Comparison of ENCODE assay signal across 17 mouse cellular contexts in genomic region chr14:21850419-21851127, GRCm38 (mm10). TPM values are rescaled to one million over a fixed set of nuclear protein-coding genes. Genes with fewer than 3 reads are reported as not detected.
DNase-seq lines count a peak whose midpoint lies in the region; ATAC-seq and TF ChIP-seq lines count a peak whose summit lies in the region.
"Had no signal": no experiment of that assay in that cellular context is flagged by ENCODE, and none has a peak within 500 bp of the region (broad histone marks: within the 10 kb centered on the region; RNA-seq: fewer than 3 reads in every experiment).

No protein-coding gene starts in this region.

- H3K4me2 ChIP-seq in lung, embryonic 14.5 days, result peak overlapping the region; percentile 23; the same call in 1 of the 2 replicates
- peak overlapping the region; percentile 98 for H3K4me2 ChIP-seq in liver, embryonic 15.5 days
- H3K4me2 ChIP-seq: embryonic facial prominence, embryonic 13.5 days; forebrain, embryonic 12.5 days; limb, embryonic 15.5 days; neural tube, embryonic 13.5 days had no signal

- TF ChIP-seq CTCF in lung, embryonic 14.5 days (IDR thresholded peaks at IDR 0.05; ENCODE audit: low read depth), result no peak

- H3K4me1 ChIP-seq in lung, embryonic 14.5 days (ENCODE audit: insufficient read depth), result peaks cover 24% of the 10 kb centered on the region
- peaks cover 84% of the 10 kb centered on the region for H3K4me1 ChIP-seq in liver, embryonic 15.5 days (replicated peaks)

- DNase-seq in cerebellum, adult 9-10 months, result peak; percentile 11
- DNase-seq in cerebellum, adult 11-12 months, result no peak
- DNase-seq in lung, embryonic 14.5 days, result no peak
- DNase-seq in lung, postnatal 4 days, result no peak
- DNase-seq in c-Kit-positive CD71-positive TER-119-positive erythroid progenitor cells, embryonic 14.5 days (ENCODE audit: low spot score), result peak; percentile 59
- no peak for DNase-seq in retina, postnatal 1 day
- no peak for DNase-seq in kidney, adult 18-20 months
- DNase-seq: cerebellum, adult 18-20 months; heart, postnatal 36 days; thymus, postnatal 36 days had no signal

- 56% methylated on average over 24 of the region's 24 CpGs for WGBS in lung, embryonic 14.5 days
- WGBS in liver, embryonic 15.5 days (ENCODE audit: insufficient replicate concordance), result 49% methylated on average over 24 of the region's 24 CpGs

- H3K27me3 ChIP-seq in lung, embryonic 14.5 days (ENCODE audit: insufficient read depth, low read length), result no peaks in the 10 kb centered on the region
- no peaks in the 10 kb centered on the region for H3K27me3 ChIP-seq in liver, embryonic 15.5 days
- H3K27me3 ChIP-seq: CH12.LX; embryonic facial prominence, embryonic 13.5 days; forebrain, embryonic 12.5 days; limb, embryonic 15.5 days had no signal

- H3K9ac ChIP-seq in lung, embryonic 14.5 days, result no peak overlapping the region
- peak overlapping the region; percentile 39; the same call in 1 of the 2 replicates for H3K9ac ChIP-seq in liver, embryonic 15.5 days
- H3K9ac ChIP-seq: embryonic facial prominence, embryonic 13.5 days; forebrain, embryonic 12.5 days; limb, embryonic 15.5 days; neural tube, embryonic 13.5 days had no signal

- no peak for ATAC-seq in lung, embryonic 14.5 days (ENCODE audit: insufficient read depth)
- peak; percentile 57 for ATAC-seq in liver, embryonic 15.5 days (ENCODE audit: insufficient read depth)

- H3K36me3 ChIP-seq in lung, embryonic 14.5 days (ENCODE audit: insufficient read depth), result peaks cover 15% of the 10 kb centered on the region
- H3K36me3 ChIP-seq in liver, embryonic 15.5 days (replicated peaks), result peaks cover 14% of the 10 kb centered on the region

- H3K9me3 ChIP-seq in lung, embryonic 14.5 days (ENCODE audit: low read depth, low read length), result no peaks in the 10 kb centered on the region
- H3K9me3 ChIP-seq in liver, embryonic 15.5 days (replicated peaks), result no peaks in the 10 kb centered on the region
- H3K9me3 ChIP-seq: embryonic facial prominence, embryonic 13.5 days; forebrain, embryonic 12.5 days; limb, embryonic 15.5 days; neural tube, embryonic 13.5 days had no signal

- no peak overlapping the region for H3K4me3 ChIP-seq in lung, embryonic 14.5 days (ENCODE audit: low read depth, low read length)
- H3K4me3 ChIP-seq in liver, embryonic 15.5 days (replicated peaks), result peak overlapping the region; percentile 24
- H3K4me3 ChIP-seq: embryonic facial prominence, embryonic 13.5 days; forebrain, embryonic 12.5 days; layer of hippocampus, adult 2 months; limb, embryonic 15.5 days; neural tube, embryonic 13.5 days had no signal

- no peak overlapping the region for H3K27ac ChIP-seq in lung, embryonic 14.5 days (ENCODE audit: low read depth)
- peak overlapping the region; percentile 90 for H3K27ac ChIP-seq in liver, embryonic 15.5 days (replicated peaks)
- H3K27ac ChIP-seq: embryonic facial prominence, embryonic 13.5 days; forebrain, embryonic 12.5 days; limb, embryonic 15.5 days; neural tube, embryonic 13.5 days had no signal

RNA-seq across cellular contexts. Expression of gene Comtd1, which starts 1.8 kb away (rescaled TPM):
- polyA plus RNA-seq in lung, embryonic 14.5 days (2014; fragmentation: Nextera tagmentation; extraction: Ambion mirVana), result 15.4 and 17.0 TPM in 2 replicates
- 19.5 and 20.1 TPM in 2 replicates for polyA plus RNA-seq in liver, embryonic 15.5 days (2015; fragmentation: Nextera tagmentation; extraction: Ambion mirVana)

RNA-seq across cellular contexts. Expression of gene Vdac2, which starts 25.5 kb away (rescaled TPM):
- 274 and 278 TPM in 2 replicates for polyA plus RNA-seq in lung, embryonic 14.5 days (2014; fragmentation: Nextera tagmentation; extraction: Ambion mirVana)
- polyA plus RNA-seq in liver, embryonic 15.5 days (2015; fragmentation: Nextera tagmentation; extraction: Ambion mirVana), result 110 and 121 TPM in 2 replicates

Comparison
In these comparisons a context has a peak if more than half of its experiments do, and no peak if none do; other contexts are left out.
1. DNase-seq: peak in cerebellum, adult 9-10 months (single experiment) and c-Kit-positive CD71-positive TER-119-positive erythroid progenitor cells, embryonic 14.5 days (single experiment); none in cerebellum, adult 11-12 months (single experiment), lung, embryonic 14.5 days (single experiment), lung, postnatal 4 days (0 of 2), retina, postnatal 1 day (single experiment) and kidney, adult 18-20 months (single experiment).